In the genomic region with DNA sequence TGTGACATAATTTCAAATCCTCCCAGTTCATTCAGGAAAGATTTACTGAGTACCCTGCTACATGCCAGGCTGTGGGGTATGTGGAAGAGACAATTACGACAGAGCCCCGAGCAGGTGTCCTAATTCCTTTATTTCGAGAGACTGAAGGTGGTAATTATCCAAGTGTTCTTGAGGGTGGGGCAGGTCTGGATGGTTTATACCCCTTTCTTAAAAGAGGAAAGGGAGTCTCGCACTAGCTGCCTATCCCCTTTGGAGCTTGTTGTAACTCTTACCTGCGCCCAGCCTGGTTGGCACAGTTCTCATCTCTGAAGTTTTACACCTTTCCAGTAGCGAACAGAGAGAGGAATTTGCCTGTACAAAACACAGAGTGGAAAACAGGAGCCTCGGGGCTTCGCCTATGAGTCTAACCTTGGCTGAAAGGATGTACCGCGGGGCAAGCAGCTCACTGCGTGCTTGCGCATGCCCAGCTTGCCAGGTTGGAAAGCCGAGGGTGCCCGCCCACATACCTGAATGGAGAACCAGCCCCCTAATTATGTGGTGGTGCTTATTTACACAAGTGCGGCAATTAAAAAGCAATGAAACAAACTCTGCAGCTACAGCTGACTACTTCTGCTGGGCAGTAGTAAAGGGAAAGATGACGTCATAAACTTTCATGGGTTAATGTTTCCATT, we compare ENCODE assay signal across 7 mouse cellular contexts.
DNase-seq lines count a peak whose midpoint lies in the region; ATAC-seq lines count a peak whose summit lies in the region.

No protein-coding gene starts in this region.

- no peak for ATAC-seq in midbrain, embryonic 12.5 days (ENCODE audit: low FRiP score, low read depth)
- no peak for ATAC-seq in embryonic facial prominence, embryonic 14.5 days (ENCODE audit: low read depth)
- ATAC-seq in neural tube, embryonic 15.5 days (ENCODE audit: low FRiP score) = no peak

- no peak overlapping the region for H3K9ac ChIP-seq in midbrain, embryonic 12.5 days (replicated peaks)
- H3K9ac ChIP-seq in embryonic facial prominence, embryonic 14.5 days (ENCODE audit: low read depth, low read length) = no peak overlapping the region
- H3K9ac ChIP-seq in neural tube, embryonic 15.5 days (replicated peaks) = peak overlapping the region; percentile 77

- H3K4me2 ChIP-seq in midbrain, embryonic 12.5 days (replicated peaks) = peak overlapping the region; percentile 70; the same call in 1 of the 2 replicates
- peak overlapping the region; percentile 80 for H3K4me2 ChIP-seq in embryonic facial prominence, embryonic 14.5 days (ENCODE audit: low read depth, low read length)
- H3K4me2 ChIP-seq in neural tube, embryonic 15.5 days = peak overlapping the region; percentile 71

- H3K9me3 ChIP-seq in midbrain, embryonic 12.5 days = no peaks in the 10 kb centered on the region
- no peaks in the 10 kb centered on the region for H3K9me3 ChIP-seq in midbrain, embryonic 10.5 days (replicated peaks)
- no peaks in the 10 kb centered on the region for H3K9me3 ChIP-seq in embryonic facial prominence, embryonic 14.5 days (ENCODE audit: control insufficient read depth, low read length)
- no peaks in the 10 kb centered on the region for H3K9me3 ChIP-seq in neural tube, embryonic 15.5 days (replicated peaks)

- H3K4me3 ChIP-seq in midbrain, embryonic 12.5 days = no peak overlapping the region
- H3K4me3 ChIP-seq in midbrain, embryonic 10.5 days = no peak overlapping the region
- H3K4me3 ChIP-seq in embryonic facial prominence, embryonic 14.5 days (ENCODE audit: low read depth, low read length) = peak overlapping the region; percentile 43; the same call in 1 of the 2 replicates
- H3K4me3 ChIP-seq in neural tube, embryonic 15.5 days (replicated peaks) = peak overlapping the region; percentile 59

- H3K36me3 ChIP-seq in midbrain, embryonic 12.5 days = no peaks in the 10 kb centered on the region
- H3K36me3 ChIP-seq in midbrain, embryonic 10.5 days = no peaks in the 10 kb centered on the region
- H3K36me3 ChIP-seq in embryonic facial prominence, embryonic 14.5 days (ENCODE audit: control insufficient read depth, insufficient read depth, low read length) = no peaks in the 10 kb centered on the region
- no peaks in the 10 kb centered on the region for H3K36me3 ChIP-seq in neural tube, embryonic 15.5 days

- H3K4me1 ChIP-seq in midbrain, embryonic 12.5 days = peaks cover 10% of the 10 kb centered on the region
- peaks cover 15% of the 10 kb centered on the region for H3K4me1 ChIP-seq in midbrain, embryonic 10.5 days
- H3K4me1 ChIP-seq in embryonic facial prominence, embryonic 14.5 days (ENCODE audit: control insufficient read depth, insufficient read depth, low read length) = peaks cover 9% of the 10 kb centered on the region; the same call in 1 of the 2 replicates
- H3K4me1 ChIP-seq in neural tube, embryonic 15.5 days = peaks cover 56% of the 10 kb centered on the region

- H3K27ac ChIP-seq in midbrain, embryonic 12.5 days (replicated peaks) = no peak overlapping the region
- H3K27ac ChIP-seq in midbrain, embryonic 10.5 days (replicated peaks) = no peak overlapping the region
- H3K27ac ChIP-seq in embryonic facial prominence, embryonic 14.5 days (replicated peaks; ENCODE audit: low read depth, low read length) = peak overlapping the region; percentile 10; the same call in 1 of the 2 replicates
- H3K27ac ChIP-seq in neural tube, embryonic 15.5 days (replicated peaks) = peak overlapping the region; percentile 91; the same call in 1 of the 2 replicates

- DNase-seq in midbrain, embryonic 10.5 days (ENCODE audit: low spot score) = no peak
- peak; percentile 67 for DNase-seq in embryonic facial prominence, embryonic 14.5 days (ENCODE audit: low spot score)
- DNase-seq in kidney, adult 18-20 months = peak; percentile 69
- no peak for DNase-seq in frontal cortex, postnatal 14 days (ENCODE audit: low spot score in 2 of 2)
- DNase-seq in gastrocnemius, adult 8-10 months (ENCODE audit: low spot score in 2 of 2) = no peak

- WGBS in midbrain, embryonic 12.5 days = 89% methylated on average over 16 of the region's 16 CpGs
- 90% methylated on average over 16 of the region's 16 CpGs for WGBS in midbrain, embryonic 10.5 days
- 70% methylated on average over 16 of the region's 16 CpGs for WGBS in embryonic facial prominence, embryonic 14.5 days
- WGBS in neural tube, embryonic 15.5 days = 56% methylated on average over 16 of the region's 16 CpGs

- H3K27me3 ChIP-seq in midbrain, embryonic 12.5 days = no peaks in the 10 kb centered on the region
- H3K27me3 ChIP-seq in midbrain, embryonic 10.5 days (ENCODE audit: low read depth, poor library complexity, severe bottlenecking) = peaks cover 7% of the 10 kb centered on the region
- H3K27me3 ChIP-seq in embryonic facial prominence, embryonic 14.5 days (replicated peaks; ENCODE audit: control insufficient read depth, insufficient read depth, low read length) = no peaks in the 10 kb centered on the region
- no peaks in the 10 kb centered on the region for H3K27me3 ChIP-seq in neural tube, embryonic 15.5 days (replicated peaks)

Comparison
In these comparisons a context has a peak if more than half of its experiments do, and no peak if none do; other contexts are left out.
1. H3K27ac ChIP-seq: peak in embryonic facial prominence, embryonic 14.5 days (single experiment) and neural tube, embryonic 15.5 days (single experiment); none in midbrain, embryonic 12.5 days (single experiment) and midbrain, embryonic 10.5 days (single experiment).
2. H3K4me3 ChIP-seq: peak in embryonic facial prominence, embryonic 14.5 days (single experiment) and neural tube, embryonic 15.5 days (single experiment); none in midbrain, embryonic 12.5 days (single experiment) and midbrain, embryonic 10.5 days (single experiment).
3. DNase-seq: peak in embryonic facial prominence, embryonic 14.5 days (single experiment) and kidney, adult 18-20 months (single experiment); none in midbrain, embryonic 10.5 days (single experiment), frontal cortex, postnatal 14 days (0 of 2) and gastrocnemius, adult 8-10 months (0 of 2).
4. Peak in every context shown above with its lines, with median percentiles within 50 percentile points of each other: H3K4me2 ChIP-seq.